Mouse (Mus musculus) E14TG2a.4 (cell line): Measurements from ENCODE around the gene Kansl3.

Experiments
- H3K27me3 ChIP-seq: 2 replicates; pipeline ENCODE4 v1.6.1; 2014; ENCODE audit warnings: low read length, control low read depth; ENCODE audit not compliant: insufficient read depth
- H3K36me3 ChIP-seq: 2 replicates; pipeline ENCODE4 v1.6.1; 2014; ENCODE audit warnings: low read length, control low read depth; ENCODE audit not compliant: insufficient read depth
- H3K4me1 ChIP-seq: replicated peaks from 2 replicates; pipeline ENCODE4 v1.6.1; 2014; ENCODE audit warnings: low read depth, low read length, control low read depth
- H3K4me3 ChIP-seq: replicated peaks from 2 replicates; pipeline ENCODE4 v1.5.1; 2014; ENCODE audit warnings: mild to moderate bottlenecking, low read length
- H3K9me3 ChIP-seq: 2 replicates; pipeline ENCODE4 v1.6.1; 2014; ENCODE audit warnings: low read length, control low read depth
- CTCF ChIP-seq: conservative IDR thresholded peaks from 2 replicates; pipeline ENCODE4 v1.5.1; 2014; ENCODE audit warnings: low read length
- NANOG ChIP-seq: IDR thresholded peaks from 2 replicates; pipeline ENCODE4 v1.6.1; 2014; ENCODE audit warnings: borderline replicate concordance, low read length, mixed read lengths
- POU5F1 ChIP-seq: IDR thresholded peaks from 2 replicates; pipeline ENCODE4 v1.6.1; 2014; ENCODE audit warnings: low read length, borderline replicate concordance

Kansl3 gene

GRCm38 (mm10) chr1:36368969-36369645 is at the start of gene Kansl3:
Gene Kansl3, minus strand, starts transcription at chr1:36369181.
- TF ChIP-seq CTCF (no peak), NANOG (no peak), POU5F1 (no peak)

GRCm38 (mm10) chr1:36404531-36404930 is 35.5 kb upstream of the Kansl3 start:
- H3K4me3 ChIP-seq = no peak overlapping the region
- TF ChIP-seq CTCF (no peak), POU5F1 (no peak), NANOG (no peak)

More at GRCm38 (mm10) chr1:36368969-36369645, at the start of gene Kansl3:
- Histone ChIP-seq H3K9me3 (peaks cover 7% of the 10 kb centered on the region), H3K27me3 (peaks cover 26% of the 10 kb centered on the region), H3K4me3 (peak within 1 kb of the TSS; percentile 90), H3K4me1 (peaks cover 28% of the 10 kb centered on the region), H3K36me3 (peaks cover 31% of the 10 kb centered on the region)

GRCm38 (mm10) chr1:36401509-36401908 is 32.5 kb upstream of the Kansl3 start:
- no peaks in the 10 kb centered on the region for H3K36me3 ChIP-seq
- H3K27me3 ChIP-seq = peaks cover 7% of the 10 kb centered on the region; the same call in 1 of the 2 replicates
- peaks cover 10% of the 10 kb centered on the region; the same call in 1 of the 2 replicates for H3K9me3 ChIP-seq
- H3K4me3 ChIP-seq = no peak overlapping the region
- TF ChIP-seq CTCF (no peak), POU5F1 (no peak), NANOG (no peak)
- H3K4me1 ChIP-seq = no peaks in the 10 kb centered on the region

More at GRCm38 (mm10) chr1:36404531-36404930, 35.5 kb upstream of the Kansl3 start:
- no peaks in the 10 kb centered on the region for H3K36me3 ChIP-seq
- H3K27me3 ChIP-seq = peaks cover 14% of the 10 kb centered on the region
- H3K9me3 ChIP-seq = peaks cover 10% of the 10 kb centered on the region
- peaks cover 5% of the 10 kb centered on the region for H3K4me1 ChIP-seq

- TF ChIP-seq NANOG (no peak), POU5F1 (no peak), CTCF (no peak)
- Histone ChIP-seq H3K9me3 (no peaks in the 10 kb centered on the region), H3K4me1 (no peaks in the 10 kb centered on the region), H3K4me3 (no peak overlapping the region), H3K36me3 (no peaks in the 10 kb centered on the region), H3K27me3 (peaks cover 7% of the 10 kb centered on the region; the same call in 1 of the 2 replicates)
Measured at GRCm38 (mm10) chr1:36397041-36397440, 28.1 kb upstream of the Kansl3 start.

- Histone ChIP-seq H3K4me3 (no peak overlapping the region), H3K27me3 (peaks cover 31% of the 10 kb centered on the region), H3K9me3 (no peaks in the 10 kb centered on the region), H3K4me1 (no peaks in the 10 kb centered on the region), H3K36me3 (no peaks in the 10 kb centered on the region)
- TF ChIP-seq NANOG = no peak
- no peak for TF ChIP-seq POU5F1
- TF ChIP-seq CTCF = no peak
Measured at GRCm38 (mm10) chr1:36379582-36379981, 10.6 kb upstream of the Kansl3 start.

- TF ChIP-seq CTCF (no peak), POU5F1 (no peak), NANOG (no peak)
- Histone ChIP-seq H3K4me1 (no peaks in the 10 kb centered on the region), H3K9me3 (peaks cover 3% of the 10 kb centered on the region), H3K27me3 (peaks cover 36% of the 10 kb centered on the region), H3K36me3 (no peaks in the 10 kb centered on the region), H3K4me3 (no peak overlapping the region)
Measured at GRCm38 (mm10) chr1:36378880-36379279, 9.9 kb upstream of the Kansl3 start.

GRCm38 (mm10) chr1:36371934-36372845 is 3.2 kb upstream of the Kansl3 start, which contains the start of gene Fer1l5:
Gene Fer1l5, plus strand, starts transcription at chr1:36372291.
- Histone ChIP-seq H3K27me3 (peaks cover 45% of the 10 kb centered on the region), H3K36me3 (0 out of 2 replicates have a peak, but pooled peaks cover 4% of the 10 kb centered on the region), H3K4me3 (no peak within 1 kb of the TSS), H3K9me3 (peaks cover 8% of the 10 kb centered on the region), H3K4me1 (peaks cover 15% of the 10 kb centered on the region)
- TF ChIP-seq CTCF = no peak
- no peak for TF ChIP-seq POU5F1
- no peak for TF ChIP-seq NANOG

GRCm38 (mm10) chr1:36370918-36371317 is 1.9 kb upstream of the Kansl3 start:
- H3K36me3 ChIP-seq = peaks cover 14% of the 10 kb centered on the region
- H3K27me3 ChIP-seq = peaks cover 42% of the 10 kb centered on the region
- peaks cover 8% of the 10 kb centered on the region for H3K9me3 ChIP-seq
- TF ChIP-seq POU5F1 = no peak
- TF ChIP-seq CTCF = no peak
- no peak for TF ChIP-seq NANOG
- H3K4me1 ChIP-seq = peaks cover 23% of the 10 kb centered on the region
- no peak overlapping the region for H3K4me3 ChIP-seq
